In genomic region chr11:104611579-104612151, GRCm38 (mm10) we compare ENCODE assay signal across 12 mouse cellular contexts. TPM values are rescaled to one million over a fixed set of nuclear protein-coding genes. Genes with fewer than 3 reads are reported as not detected.
A peak's percentile ranks its signal among the peaks of the same experiment; 100 is the strongest.
DNase-seq lines count a peak whose midpoint lies in the region; ATAC-seq and TF ChIP-seq lines count a peak whose summit lies in the region.
"Had no signal": no experiment of that assay in that cellular context is flagged by ENCODE, and none has a peak within 500 bp of the region (broad histone marks: within the 10 kb centered on the region; RNA-seq: fewer than 3 reads in every experiment).

No protein-coding gene starts in this region.

- peaks cover 4% of the 10 kb centered on the region for H3K4me1 ChIP-seq in kidney, adult 2 months (ENCODE audit: control insufficient read depth, insufficient read depth, low read length)
- peaks cover 13% of the 10 kb centered on the region for H3K4me1 ChIP-seq in kidney, embryonic 15.5 days
- H3K4me1 ChIP-seq in midbrain, embryonic 10.5 days: peaks cover 15% of the 10 kb centered on the region

- H3K4me3 ChIP-seq in kidney, adult 2 months (ENCODE audit: insufficient read depth, low read depth, low read length): no peak overlapping the region
- no peak overlapping the region for H3K4me3 ChIP-seq in kidney, embryonic 15.5 days (replicated peaks)
- no peak overlapping the region for H3K4me3 ChIP-seq in midbrain, embryonic 10.5 days
- H3K4me3 ChIP-seq: erythroblast, embryonic 14.5 days; stomach, embryonic 15.5 days had no signal

- H3K9ac ChIP-seq in kidney, embryonic 15.5 days: no peak overlapping the region
- H3K9ac ChIP-seq: stomach, embryonic 15.5 days had no signal

- H3K36me3 ChIP-seq in kidney, adult 2 months (ENCODE audit: control insufficient read depth, insufficient read depth, low read length): no peaks in the 10 kb centered on the region
- H3K36me3 ChIP-seq in kidney, embryonic 15.5 days: no peaks in the 10 kb centered on the region
- no peaks in the 10 kb centered on the region for H3K36me3 ChIP-seq in midbrain, embryonic 10.5 days
- H3K36me3 ChIP-seq: stomach, embryonic 15.5 days had no signal

- intact Hi-C loops in left cerebral cortex, postnatal 36 days (cut with DNase I): no loop called here

- peak; percentile 80 for DNase-seq in kidney, adult 2 months
- DNase-seq in Muller cell, postnatal 12 days (ENCODE audit: inconsistent ontology term): peak; percentile 88
- DNase-seq in lung, postnatal 14 days: peak; percentile 38
- no peak for DNase-seq in midbrain, embryonic 10.5 days (ENCODE audit: low spot score)
- DNase-seq in left cerebral cortex, postnatal 36 days (ENCODE audit: low spot score in 2 of 2): no peak
- DNase-seq in heart, adult 11 months: no peak
- DNase-seq: cerebellum, postnatal 10 days; right cerebral cortex, postnatal 14 days had no signal

- no peak overlapping the region for H3K27ac ChIP-seq in kidney, adult 2 months (ENCODE audit: insufficient read depth, low read depth, low read length)
- no peak overlapping the region for H3K27ac ChIP-seq in kidney, embryonic 15.5 days
- no peak overlapping the region for H3K27ac ChIP-seq in midbrain, embryonic 10.5 days (replicated peaks)
- H3K27ac ChIP-seq: stomach, embryonic 15.5 days had no signal

- 25% methylated on average over 4 of the region's 4 CpGs for WGBS in kidney, adult 2 months
- 41% methylated on average over 4 of the region's 4 CpGs for WGBS in kidney, embryonic 15.5 days
- 62% methylated on average over 4 of the region's 4 CpGs for WGBS in midbrain, embryonic 10.5 days

- no peak overlapping the region for H3K4me2 ChIP-seq in kidney, embryonic 15.5 days
- H3K4me2 ChIP-seq: stomach, embryonic 15.5 days had no signal

- ATAC-seq in kidney, embryonic 15.5 days (replicated peaks; ENCODE audit: low FRiP score): no peak
- ATAC-seq in hematopoietic stem cell, adult 5-6 weeks (replicated peaks in 1 of 2; ENCODE audit: insufficient read depth in 1 of 2, low FRiP score in 2 of 2, low TSS enrichment in 1 of 2, low read depth in 1 of 2, poor library complexity in 2 of 2, severe bottlenecking in 2 of 2): peak; percentile 39 to 42

- no peaks in the 10 kb centered on the region for H3K27me3 ChIP-seq in kidney, adult 2 months (replicated peaks; ENCODE audit: control insufficient read depth, insufficient read depth, low read length)
- H3K27me3 ChIP-seq in kidney, embryonic 15.5 days: peaks cover 40% of the 10 kb centered on the region
- H3K27me3 ChIP-seq in midbrain, embryonic 10.5 days (ENCODE audit: low read depth, poor library complexity, severe bottlenecking): peaks cover 50% of the 10 kb centered on the region
- H3K27me3 ChIP-seq: stomach, embryonic 15.5 days had no signal

- no peak for TF ChIP-seq CTCF in kidney, adult 2 months (conservative IDR thresholded peaks at IDR 0.05; ENCODE audit: insufficient read depth, insufficient read length, low read depth, low read length)

- TF ChIP-seq POLR2A in kidney, adult 2 months (IDR thresholded peaks at IDR 0.05; ENCODE audit: low read depth, low read length): no peak

- no peaks in the 10 kb centered on the region for H3K9me3 ChIP-seq in kidney, embryonic 15.5 days (replicated peaks)
- H3K9me3 ChIP-seq in midbrain, embryonic 10.5 days (replicated peaks): no peaks in the 10 kb centered on the region
- H3K9me3 ChIP-seq: stomach, embryonic 15.5 days had no signal

RNA-seq across cellular contexts. Expression of gene Itgb3, which starts 3.9 kb away (rescaled TPM):
- polyA plus RNA-seq in kidney, adult 2 months (2012; rRNA removed): 0.99 and 1.3 TPM in 2 replicates
- 3.4 and 3.6 TPM in 2 replicates for polyA plus RNA-seq in kidney, embryonic 15.5 days (2015; fragmentation: Nextera tagmentation; extraction: Ambion mirVana)
- total RNA-seq in hematopoietic stem cell, adult 5-6 weeks (2017): 6.5 and 9.6 TPM in 2 replicates
- 3.7 and 4.7 TPM in 2 replicates for polyA plus RNA-seq in midbrain, embryonic 10.5 days (2016; fragmentation: Nextera tagmentation; extraction: Ambion mirVana)
- total RNA-seq in left cerebral cortex, postnatal 36 days (2021): 1 to 10 TPM; 2.9 to 3.1 TPM

Comparison
In these comparisons a context has a peak if more than half of its experiments do, and no peak if none do; other contexts are left out.
1. DNase-seq: peak in kidney, adult 2 months (single experiment), Muller cell, postnatal 12 days (single experiment) and lung, postnatal 14 days (single experiment); none in midbrain, embryonic 10.5 days (single experiment), left cerebral cortex, postnatal 36 days (0 of 2) and heart, adult 11 months (single experiment).